Mouse (Mus musculus) neutrophil, adult 83 days (primary cell): Measurements from ENCODE around the gene Lrrc27. TPM values are rescaled to one million over a fixed set of nuclear protein-coding genes. Genes with fewer than 3 reads are reported as not detected.

ENCODE experiments used
- total RNA-seq, 2 experiments: library from RNA; stranded (reverse); gene quantifications; one replicate each; pipeline ENCODE4 v1.2.4; 2023

The Lrrc27 gene
- 1 to 10 TPM; 4.3 to 5.4 TPM for total RNA-seq

GRCm38 (mm10) chr7:139212754-139213745 lies at the start of gene Lrrc27, which contains the start of gene Stk32c:
Lrrc27 (plus strand) TSS chr7:139212988.
Stk32c (minus strand) TSS chr7:139213307.

GRCm38 (mm10) chr7:139247881-139248614 lies 35.3 kb downstream of the Lrrc27 start, which contains the start of gene Pwwp2b:
Pwwp2b (plus strand) TSS chr7:139248482.

Other genes starting within 250 kb of the Lrrc27 start
- gene Dpysl4, start 127.0 kb upstream of the Lrrc27 start, total RNA-seq: not detected
- not detected for gene Stk32c, start 319 bp downstream of the Lrrc27 start, total RNA-seq
- gene Pwwp2b, start 35.5 kb downstream of the Lrrc27 start, total RNA-seq: 1 to 10 TPM; 4.3 to 5.2 TPM
- gene Inpp5a, start 176.1 kb downstream of the Lrrc27 start, total RNA-seq: 10 to 100 TPM; 36.5 to 41.5 TPM